Mouse (Mus musculus): ENCODE results near the gene Arcn1. TPM values are rescaled to one million over a fixed set of nuclear protein-coding genes. Genes with fewer than 3 reads are reported as not detected.

Arcn1 gene
- polyA plus RNA-seq, 1 experiment: 40.6 TPM

DNA sequence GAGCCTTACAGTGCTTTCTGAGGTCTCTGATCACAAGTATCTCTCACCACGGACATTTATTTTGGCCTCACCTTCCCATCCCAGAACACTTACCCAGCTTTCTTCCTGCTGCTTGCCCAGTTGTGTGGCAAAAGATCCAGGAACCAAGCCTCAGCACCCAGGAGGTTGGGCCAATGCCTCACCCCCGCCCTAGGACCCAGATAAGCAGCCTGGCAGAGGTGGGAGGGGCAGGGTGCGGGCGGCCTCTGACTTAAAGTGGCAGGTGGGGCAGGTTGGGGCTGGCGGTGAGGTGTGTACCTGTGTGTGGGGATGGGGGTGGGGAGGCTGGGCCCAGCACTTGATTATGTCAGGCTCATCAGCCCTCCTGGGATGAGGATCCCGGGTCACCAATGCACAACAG is 54.6 kb downstream of the Arcn1 start:
- H3K4me3 ChIP-seq: no peak overlapping the region
- peaks cover 7% of the 10 kb centered on the region for H3K79me2 ChIP-seq (ENCODE audit: control insufficient read depth, insufficient read depth)
- H3K36me3 ChIP-seq (ENCODE audit: control insufficient read depth, insufficient read depth): peaks cover 22% of the 10 kb centered on the region
- peak overlapping the region; percentile 24 for H3K4me2 ChIP-seq (ENCODE audit: low read depth)
- H3ac ChIP-seq (ENCODE audit: control insufficient read depth, insufficient read length): no peak overlapping the region
- no peaks in the 10 kb centered on the region for H3K27me3 ChIP-seq (ENCODE audit: control insufficient read depth, insufficient read depth, insufficient read length)
- TF ChIP-seq USF1 (IDR thresholded peaks at IDR 0.05; ENCODE audit: low read depth) (no peak), POLR2A (IDR thresholded peaks at IDR 0.05; ENCODE audit: insufficient read length, low read depth) (no peak), TCF3 (IDR thresholded peaks at IDR 0.05; ENCODE audit: insufficient read length, low read depth) (no peak), SRF (IDR thresholded peaks at IDR 0.05; ENCODE audit: control insufficient read depth, insufficient read length, low read depth) (no peak), POLR2AphosphoS2 (IDR thresholded peaks at IDR 0.05; ENCODE audit: insufficient read length, low read depth) (no peak), CEBPB (IDR thresholded peaks at IDR 0.05; ENCODE audit: insufficient read depth, poor library complexity, severe bottlenecking) (no peak), REST (IDR thresholded peaks at IDR 0.05; ENCODE audit: insufficient read depth, insufficient read length) (no peak), MYOD1 (IDR thresholded peaks at IDR 0.05; ENCODE audit: control insufficient read depth in 1 of 3, insufficient read length in 2 of 3, low read depth in 2 of 3) (no peak), MYOG (IDR thresholded peaks at IDR 0.05; ENCODE audit: control insufficient read depth in 1 of 3, insufficient read depth in 1 of 3, insufficient read length in 2 of 3, low read depth in 2 of 3) (no peak), E2F4 (IDR thresholded peaks at IDR 0.05; ENCODE audit: insufficient read depth) (no peak), MAX (IDR thresholded peaks at IDR 0.05; ENCODE audit: low read depth) (no peak), TCF12 (IDR thresholded peaks at IDR 0.05; ENCODE audit: insufficient read depth, poor library complexity, severe bottlenecking) (no peak)

GRCm38 (mm10) chr9:44711602-44712001 is 56.0 kb downstream of the Arcn1 start:
- TF ChIP-seq MAX (IDR thresholded peaks at IDR 0.05; ENCODE audit: low read depth) (no peak), POLR2A (IDR thresholded peaks at IDR 0.05; ENCODE audit: insufficient read length, low read depth) (no peak), POLR2AphosphoS2 (IDR thresholded peaks at IDR 0.05; ENCODE audit: insufficient read length, low read depth) (no peak), USF1 (IDR thresholded peaks at IDR 0.05; ENCODE audit: low read depth) (no peak), SRF (IDR thresholded peaks at IDR 0.05; ENCODE audit: control insufficient read depth, insufficient read length, low read depth) (no peak), TCF12 (IDR thresholded peaks at IDR 0.05; ENCODE audit: insufficient read depth, poor library complexity, severe bottlenecking) (no peak), MYOD1 (IDR thresholded peaks at IDR 0.05; ENCODE audit: control insufficient read depth in 1 of 3, insufficient read length in 2 of 3, low read depth in 2 of 3) (no peak), CEBPB (IDR thresholded peaks at IDR 0.05; ENCODE audit: insufficient read depth, poor library complexity, severe bottlenecking) (no peak), TCF3 (IDR thresholded peaks at IDR 0.05; ENCODE audit: insufficient read length, low read depth) (no peak), MYOG (IDR thresholded peaks at IDR 0.05; ENCODE audit: control insufficient read depth in 1 of 3, insufficient read depth in 1 of 3, insufficient read length in 2 of 3, low read depth in 2 of 3) (no peak), E2F4 (IDR thresholded peaks at IDR 0.05; ENCODE audit: insufficient read depth) (no peak), REST (IDR thresholded peaks at IDR 0.05; ENCODE audit: insufficient read depth, insufficient read length) (no peak)
- Histone ChIP-seq H3K4me2 (ENCODE audit: low read depth) (no peak overlapping the region), H3ac (ENCODE audit: control insufficient read depth, insufficient read length) (no peak overlapping the region), H3K79me2 (ENCODE audit: control insufficient read depth, insufficient read depth) (peaks cover 7% of the 10 kb centered on the region), H3K36me3 (ENCODE audit: control insufficient read depth, insufficient read depth) (peaks cover 29% of the 10 kb centered on the region), H3K27me3 (ENCODE audit: control insufficient read depth, insufficient read depth, insufficient read length) (no peaks in the 10 kb centered on the region), H3K4me3 (no peak overlapping the region)

- Histone ChIP-seq H3K4me2 (ENCODE audit: low read depth) (no peak overlapping the region), H3K4me3 (no peak overlapping the region), H3K27me3 (ENCODE audit: control insufficient read depth, insufficient read depth, insufficient read length) (no peaks in the 10 kb centered on the region), H3ac (ENCODE audit: control insufficient read depth, insufficient read length) (no peak overlapping the region), H3K36me3 (ENCODE audit: control insufficient read depth, insufficient read depth) (peaks cover 29% of the 10 kb centered on the region), H3K79me2 (ENCODE audit: control insufficient read depth, insufficient read depth) (peaks cover 7% of the 10 kb centered on the region)
- TF ChIP-seq MAX (IDR thresholded peaks at IDR 0.05; ENCODE audit: low read depth) (no peak), MYOG (IDR thresholded peaks at IDR 0.05; ENCODE audit: control insufficient read depth in 1 of 3, insufficient read depth in 1 of 3, insufficient read length in 2 of 3, low read depth in 2 of 3) (no peak), TCF3 (IDR thresholded peaks at IDR 0.05; ENCODE audit: insufficient read length, low read depth) (no peak), USF1 (IDR thresholded peaks at IDR 0.05; ENCODE audit: low read depth) (no peak), POLR2AphosphoS2 (IDR thresholded peaks at IDR 0.05; ENCODE audit: insufficient read length, low read depth) (no peak)
Observed at GRCm38 (mm10) chr9:44710213-44710612, 57.4 kb downstream of the Arcn1 start.

GRCm38 (mm10) chr9:44709600-44709999 is 58.0 kb downstream of the Arcn1 start:
- H3ac ChIP-seq (ENCODE audit: control insufficient read depth, insufficient read length): no peak overlapping the region
- H3K4me2 ChIP-seq (ENCODE audit: low read depth): no peak overlapping the region
- no peak for TF ChIP-seq MYOG (IDR thresholded peaks at IDR 0.05; ENCODE audit: control insufficient read depth in 1 of 3, insufficient read depth in 1 of 3, insufficient read length in 2 of 3, low read depth in 2 of 3)
- no peak for TF ChIP-seq CEBPB (IDR thresholded peaks at IDR 0.05; ENCODE audit: insufficient read depth, poor library complexity, severe bottlenecking)
- no peak for TF ChIP-seq TCF3 (IDR thresholded peaks at IDR 0.05; ENCODE audit: insufficient read length, low read depth)
- no peak for TF ChIP-seq POLR2A (IDR thresholded peaks at IDR 0.05; ENCODE audit: insufficient read length, low read depth)
- TF ChIP-seq TCF12 (IDR thresholded peaks at IDR 0.05; ENCODE audit: insufficient read depth, poor library complexity, severe bottlenecking): no peak
- TF ChIP-seq E2F4 (IDR thresholded peaks at IDR 0.05; ENCODE audit: insufficient read depth): no peak
- no peak for TF ChIP-seq MYOD1 (IDR thresholded peaks at IDR 0.05; ENCODE audit: control insufficient read depth in 1 of 3, insufficient read length in 2 of 3, low read depth in 2 of 3)
- no peak for TF ChIP-seq POLR2AphosphoS2 (IDR thresholded peaks at IDR 0.05; ENCODE audit: insufficient read length, low read depth)
- TF ChIP-seq MAX (IDR thresholded peaks at IDR 0.05; ENCODE audit: low read depth): no peak
- no peak for TF ChIP-seq USF1 (IDR thresholded peaks at IDR 0.05; ENCODE audit: low read depth)
- TF ChIP-seq REST (IDR thresholded peaks at IDR 0.05; ENCODE audit: insufficient read depth, insufficient read length): no peak
- TF ChIP-seq SRF (IDR thresholded peaks at IDR 0.05; ENCODE audit: control insufficient read depth, insufficient read length, low read depth): no peak
- peaks cover 29% of the 10 kb centered on the region for H3K36me3 ChIP-seq (ENCODE audit: control insufficient read depth, insufficient read depth)
- no peaks in the 10 kb centered on the region for H3K27me3 ChIP-seq (ENCODE audit: control insufficient read depth, insufficient read depth, insufficient read length)
- H3K4me3 ChIP-seq: no peak overlapping the region
- H3K79me2 ChIP-seq (ENCODE audit: control insufficient read depth, insufficient read depth): peaks cover 6% of the 10 kb centered on the region

- Histone ChIP-seq H3K27me3 (ENCODE audit: control insufficient read depth, insufficient read depth, insufficient read length) (no peaks in the 10 kb centered on the region), H3K79me2 (ENCODE audit: control insufficient read depth, insufficient read depth) (peaks cover 3% of the 10 kb centered on the region), H3K4me2 (ENCODE audit: low read depth) (no peak overlapping the region), H3ac (ENCODE audit: control insufficient read depth, insufficient read length) (no peak overlapping the region), H3K36me3 (ENCODE audit: control insufficient read depth, insufficient read depth) (peaks cover 24% of the 10 kb centered on the region), H3K4me3 (no peak overlapping the region)
- no peak for TF ChIP-seq REST (IDR thresholded peaks at IDR 0.05; ENCODE audit: insufficient read depth, insufficient read length)
- no peak for TF ChIP-seq TCF12 (IDR thresholded peaks at IDR 0.05; ENCODE audit: insufficient read depth, poor library complexity, severe bottlenecking)
- no peak for TF ChIP-seq MYOG (IDR thresholded peaks at IDR 0.05; ENCODE audit: control insufficient read depth in 1 of 3, insufficient read depth in 1 of 3, insufficient read length in 2 of 3, low read depth in 2 of 3)
- no peak for TF ChIP-seq POLR2A (IDR thresholded peaks at IDR 0.05; ENCODE audit: insufficient read length, low read depth)
- TF ChIP-seq POLR2AphosphoS2 (IDR thresholded peaks at IDR 0.05; ENCODE audit: insufficient read length, low read depth): no peak
- no peak for TF ChIP-seq MYOD1 (IDR thresholded peaks at IDR 0.05; ENCODE audit: control insufficient read depth in 1 of 3, insufficient read length in 2 of 3, low read depth in 2 of 3)
- TF ChIP-seq USF1 (IDR thresholded peaks at IDR 0.05; ENCODE audit: low read depth): no peak
Observed at GRCm38 (mm10) chr9:44708925-44709324, 58.7 kb downstream of the Arcn1 start.

All from myocyte (in vitro differentiated cells).